Comparison of ENCODE assay signal across 9 mouse cellular contexts in genomic region chr7:25367632-25368293, GRCm38 (mm10). TPM values are rescaled to one million over a fixed set of nuclear protein-coding genes. Genes with fewer than 3 reads are reported as not detected.
DNase-seq lines count a peak whose midpoint lies in the region; ATAC-seq and TF ChIP-seq lines count a peak whose summit lies in the region.
"Had no signal": no experiment of that assay in that cellular context is flagged by ENCODE, and none has a peak within 500 bp of the region (broad histone marks: within the 10 kb centered on the region; RNA-seq: fewer than 3 reads in every experiment).

No protein-coding gene starts in this region.

- H3K4me1 ChIP-seq in forebrain, embryonic 15.5 days, result peaks cover 18% of the 10 kb centered on the region
- 0 out of 2 replicates have a peak, but pooled peaks cover 3% of the 10 kb centered on the region for H3K4me1 ChIP-seq in midbrain, postnatal 0 days (ENCODE audit: insufficient read depth, low read length)

- H3K27me3 ChIP-seq in forebrain, embryonic 15.5 days, result peaks cover 27% of the 10 kb centered on the region
- H3K27me3 ChIP-seq in midbrain, postnatal 0 days (ENCODE audit: insufficient read depth, low read length), result peaks cover 8% of the 10 kb centered on the region

- peak; percentile 63 for TF ChIP-seq CTCF in midbrain, postnatal 0 days (IDR thresholded peaks at IDR 0.05)

- no peaks in the 10 kb centered on the region for H3K9me3 ChIP-seq in forebrain, embryonic 15.5 days
- H3K9me3 ChIP-seq in midbrain, postnatal 0 days (ENCODE audit: low read length), result no peaks in the 10 kb centered on the region

- WGBS in forebrain, embryonic 15.5 days, result 2% methylated on average over 33 of the region's 33 CpGs
- WGBS in midbrain, postnatal 0 days, result 3% methylated on average over 32 of the region's 33 CpGs

- DNase-seq in cerebellum, adult 11-12 months, result peak; percentile 52
- no peak for DNase-seq in cerebellum, postnatal 4 days (ENCODE audit: low spot score in 2 of 2)
- peak; percentile 54 for DNase-seq in R1 (ENCODE audit: low read depth, low spot score)
- DNase-seq in kidney, postnatal 10 days, result peak; percentile 67
- no peak for DNase-seq in midbrain, postnatal 0 days (ENCODE audit: low spot score)
- no peak for DNase-seq in urinary bladder, postnatal 25 days (ENCODE audit: low spot score)
- no peak for DNase-seq in left cerebral cortex, postnatal 25 days (ENCODE audit: low spot score in 2 of 2)

- H3K4me2 ChIP-seq in forebrain, embryonic 15.5 days (replicated peaks), result no peak overlapping the region
- no peak overlapping the region for H3K4me2 ChIP-seq in midbrain, postnatal 0 days (ENCODE audit: low read depth, low read length, poor library complexity, severe bottlenecking)

- H3K36me3 ChIP-seq in forebrain, embryonic 15.5 days, result peaks cover 12% of the 10 kb centered on the region; the same call in 1 of the 2 replicates
- peaks cover 22% of the 10 kb centered on the region for H3K36me3 ChIP-seq in midbrain, postnatal 0 days (ENCODE audit: insufficient read depth, low read length)

- no peak overlapping the region for H3K9ac ChIP-seq in forebrain, embryonic 15.5 days (replicated peaks)
- H3K9ac ChIP-seq in midbrain, postnatal 0 days (replicated peaks; ENCODE audit: low read length, poor library complexity, severe bottlenecking), result no peak overlapping the region

- ATAC-seq in forebrain, embryonic 15.5 days (replicated peaks), result no peak
- peak; percentile 13 for ATAC-seq in midbrain, postnatal 0 days (ENCODE audit: low FRiP score)

- no peak overlapping the region for H3K27ac ChIP-seq in forebrain, embryonic 15.5 days (replicated peaks)
- H3K27ac ChIP-seq in midbrain, postnatal 0 days (ENCODE audit: low read depth, low read length), result no peak overlapping the region

- intact Hi-C loops in left cerebral cortex, postnatal 25 days (cut with DNase I), result no loop called here

- H3K4me3 ChIP-seq in forebrain, embryonic 15.5 days, result 0 out of 2 replicates have a peak overlapping the region, but pooled peaks have one; percentile 0
- 0 out of 2 replicates have a peak overlapping the region, but pooled peaks have one; percentile 11 for H3K4me3 ChIP-seq in midbrain, postnatal 0 days (ENCODE audit: low read depth, low read length)

RNA-seq across cellular contexts. Expression of gene Cnfn, which starts 1.8 kb away (rescaled TPM):
- not detected in 2 replicates for polyA plus RNA-seq in forebrain, embryonic 15.5 days (2015; fragmentation: Nextera tagmentation; extraction: Ambion mirVana)
- not detected in 2 replicates for total RNA-seq in midbrain, postnatal 0 days (2014; rRNA removed)
- not detected in 2 replicates for polyA plus RNA-seq in midbrain, postnatal 0 days (2015; fragmentation: Nextera tagmentation; extraction: Ambion mirVana)
- not detected for total RNA-seq in left cerebral cortex, postnatal 25 days (2021)
- polyA plus RNA-seq: large intestine, adult 2 months had no signal

RNA-seq across cellular contexts. Expression of gene Lipe, which starts 30.7 kb away (rescaled TPM):
- polyA plus RNA-seq in forebrain, embryonic 15.5 days (2015; fragmentation: Nextera tagmentation; extraction: Ambion mirVana), result 15.4 and 16.1 TPM in 2 replicates
- 10.6 and 11.6 TPM in 2 replicates for total RNA-seq in midbrain, postnatal 0 days (2014; rRNA removed)
- polyA plus RNA-seq in midbrain, postnatal 0 days (2015; fragmentation: Nextera tagmentation; extraction: Ambion mirVana), result 6.9 and 7.6 TPM in 2 replicates
- 1 to 10 TPM; 5.4 to 6.4 TPM for total RNA-seq in left cerebral cortex, postnatal 25 days (2021)

RNA-seq across cellular contexts. Expression of gene Cxcl17, which starts 44.9 kb away (rescaled TPM):
- 0.39 and 0.60 TPM in 2 replicates for polyA plus RNA-seq in forebrain, embryonic 15.5 days (2015; fragmentation: Nextera tagmentation; extraction: Ambion mirVana)
- total RNA-seq in midbrain, postnatal 0 days (2014; rRNA removed), result not detected in 2 replicates
- 0.38 and 0.57 TPM in 2 replicates for polyA plus RNA-seq in midbrain, postnatal 0 days (2015; fragmentation: Nextera tagmentation; extraction: Ambion mirVana)
- not detected for total RNA-seq in left cerebral cortex, postnatal 25 days (2021)

RNA-seq across cellular contexts. Expression of gene Megf8, which starts 50.8 kb away (rescaled TPM):
- 22.3 and 23.3 TPM in 2 replicates for polyA plus RNA-seq in forebrain, embryonic 15.5 days (2015; fragmentation: Nextera tagmentation; extraction: Ambion mirVana)
- total RNA-seq in midbrain, postnatal 0 days (2014; rRNA removed), result 90.0 and 103 TPM in 2 replicates
- polyA plus RNA-seq in midbrain, postnatal 0 days (2015; fragmentation: Nextera tagmentation; extraction: Ambion mirVana), result 15.3 and 15.6 TPM in 2 replicates
- total RNA-seq in left cerebral cortex, postnatal 25 days (2021), result 100 to 1,000 TPM in 1 of 2 experiments, 10 to 100 TPM in 1; 99.2 to 105 TPM

Comparison
In these comparisons a context has a peak if more than half of its experiments do, and no peak if none do; other contexts are left out.
1. DNase-seq: peak in cerebellum, adult 11-12 months (single experiment), R1 (single experiment) and kidney, postnatal 10 days (single experiment); none in cerebellum, postnatal 4 days (0 of 2), midbrain, postnatal 0 days (single experiment), urinary bladder, postnatal 25 days (single experiment) and left cerebral cortex, postnatal 25 days (0 of 2).